Mouse (Mus musculus) stomach, embryonic 14.5 days (tissue): ENCODE measurements around the gene Tas2r135. TPM values are rescaled to one million over a fixed set of nuclear protein-coding genes. Genes with fewer than 3 reads are reported as not detected.

Experiments used
- ATAC-seq: fragments of 200-750 bp; cut with Nextera tagmentation; 2 replicates; pipeline ENCODE4 v1.8.0; 2017; ENCODE audit warnings: low read depth, moderate TSS enrichment; ENCODE audit not compliant: insufficient number of reproducible peaks, insufficient read depth, low FRiP score
- H3K27ac ChIP-seq: fragments of 300-500 bp; sonication (generic); 2 replicates; pipeline ENCODE4 v1.5.1; 2014; ENCODE audit warnings: mild to moderate bottlenecking, low read length, moderate library complexity, mixed read lengths
- H3K27me3 ChIP-seq: fragments of 300-500 bp; sonication (generic); 2 replicates; pipeline ENCODE4 v1.6.1; 2014; ENCODE audit warnings: low read length, control low read depth, mixed read lengths; ENCODE audit not compliant: control insufficient read depth, insufficient read depth
- H3K36me3 ChIP-seq: fragments of 300-500 bp; sonication (generic); 2 replicates; pipeline ENCODE4 v1.6.1; 2014; ENCODE audit warnings: mild to moderate bottlenecking, control low read depth, low read length, moderate library complexity, mixed read lengths; ENCODE audit not compliant: control insufficient read depth, insufficient read depth
- H3K4me1 ChIP-seq: fragments of 300-500 bp; sonication (generic); 2 replicates; pipeline ENCODE4 v1.6.1; 2014; ENCODE audit warnings: low read length, control low read depth, mixed read lengths; ENCODE audit not compliant: control insufficient read depth, insufficient read depth
- H3K4me2 ChIP-seq: fragments of 300-500 bp; sonication (generic); replicated peaks from 2 replicates; pipeline ENCODE4 v1.6.1; 2014; ENCODE audit warnings: low read depth, low read length, control low read depth
- H3K4me3 ChIP-seq: fragments of 300-500 bp; sonication (generic); 2 replicates; pipeline ENCODE4 v1.5.1; 2014; ENCODE audit warnings: low read depth, low read length, control low read depth
- H3K9ac ChIP-seq: fragments of 300-500 bp; sonication (generic); replicated peaks from 2 replicates; pipeline ENCODE4 v1.6.1; 2014; ENCODE audit warnings: low read depth, mild to moderate bottlenecking, control low read depth, low read length, moderate library complexity, mixed read lengths
- H3K9me3 ChIP-seq: fragments of 300-500 bp; sonication (generic); 2 replicates; pipeline ENCODE4 v1.6.1; 2016; ENCODE audit warnings: low read depth, low read length, control low read depth; ENCODE audit not compliant: control insufficient read depth
- WGBS: fragments of 180-500 bp; shearing (Covaris S2); extraction: QIAGEN DNeasy Blood & Tissue Kit; methylation state at CpG from one replicate; pipeline ENCODE4 v1.1.7; 2014; 5-methylcytosine and 5-hydroxymethylcytosine counted together
- polyA plus RNA-seq: library from polyadenylated mRNA; unstranded; fragments of >200 nt; fragmentation: Nextera tagmentation; extraction: Ambion mirVana; gene quantifications from 2 replicates; pipeline ENCODE4 v1.2.1, GENCODE M21; 2014

Tas2r135 gene
- polyA plus RNA-seq: not detected in 2 replicates

GRCm38 (mm10) chr6:42405134-42405533 lies at the start of gene Tas2r135:
Gene Tas2r135, plus strand, starts transcription at chr6:42405434.
- Histone ChIP-seq H3K27ac (no peak within 1 kb of the TSS), H3K4me2 (no peak within 1 kb of the TSS), H3K4me3 (no peak within 1 kb of the TSS), H3K36me3 (no peaks in the 10 kb centered on the region), H3K9me3 (no peaks in the 10 kb centered on the region), H3K27me3 (no peaks in the 10 kb centered on the region), H3K9ac (no peak within 1 kb of the TSS), H3K4me1 (no peaks in the 10 kb centered on the region)
- 69% methylated on average over 2 of the region's 2 CpGs for WGBS
- ATAC-seq: no peak

GRCm38 (mm10) chr6:42355794-42356600 lies 49.2 kb upstream of the Tas2r135 start:
- WGBS: 93% methylated on average over 13 of the region's 13 CpGs

GRCm38 (mm10) chr6:42356913-42357312 lies 48.3 kb upstream of the Tas2r135 start:
- no peaks in the 10 kb centered on the region for H3K9me3 ChIP-seq
- H3K9ac ChIP-seq: no peak overlapping the region
- H3K4me2 ChIP-seq: no peak overlapping the region
- H3K36me3 ChIP-seq: peaks cover 62% of the 10 kb centered on the region
- WGBS: 85% methylated on average over 5 of the region's 5 CpGs
- peaks cover 34% of the 10 kb centered on the region for H3K4me1 ChIP-seq
- ATAC-seq: peak; percentile 68
- no peaks in the 10 kb centered on the region for H3K27me3 ChIP-seq
- no peak overlapping the region for H3K27ac ChIP-seq
- no peak overlapping the region for H3K4me3 ChIP-seq

More at GRCm38 (mm10) chr6:42355794-42356600, 49.2 kb upstream of the Tas2r135 start:
- H3K9ac ChIP-seq: no peak overlapping the region
- ATAC-seq: no peak
- peaks cover 43% of the 10 kb centered on the region for H3K4me1 ChIP-seq
- H3K4me3 ChIP-seq: no peak overlapping the region
- peaks cover 70% of the 10 kb centered on the region for H3K36me3 ChIP-seq
- H3K27ac ChIP-seq: no peak overlapping the region
- H3K4me2 ChIP-seq: no peak overlapping the region
- no peaks in the 10 kb centered on the region for H3K9me3 ChIP-seq
- H3K27me3 ChIP-seq: no peaks in the 10 kb centered on the region

- H3K36me3 ChIP-seq: peaks cover 54% of the 10 kb centered on the region
- H3K4me1 ChIP-seq: peaks cover 25% of the 10 kb centered on the region
- H3K27ac ChIP-seq: no peak overlapping the region
- H3K9ac ChIP-seq: no peak overlapping the region
- no peak for ATAC-seq
- H3K27me3 ChIP-seq: no peaks in the 10 kb centered on the region
- WGBS: 40% methylated on average over 6 of the region's 6 CpGs
- no peak overlapping the region for H3K4me2 ChIP-seq
- H3K9me3 ChIP-seq: no peaks in the 10 kb centered on the region
- H3K4me3 ChIP-seq: no peak overlapping the region
Measured at GRCm38 (mm10) chr6:42357901-42358300, 47.3 kb upstream of the Tas2r135 start.

- Histone ChIP-seq H3K36me3 (peaks cover 54% of the 10 kb centered on the region), H3K27me3 (no peaks in the 10 kb centered on the region)
- ATAC-seq: no peak
Measured at GRCm38 (mm10) chr6:42358901-42359300, 46.3 kb upstream of the Tas2r135 start.

GRCm38 (mm10) chr6:42359364-42360147 lies 45.7 kb upstream of the Tas2r135 start:
- peaks cover 10% of the 10 kb centered on the region for H3K4me1 ChIP-seq
- peaks cover 51% of the 10 kb centered on the region for H3K36me3 ChIP-seq
- 63% methylated on average over 9 of the region's 9 CpGs for WGBS
- no peak overlapping the region for H3K4me2 ChIP-seq
- no peak overlapping the region for H3K4me3 ChIP-seq
- no peak for ATAC-seq
- no peak overlapping the region for H3K27ac ChIP-seq
- H3K9me3 ChIP-seq: no peaks in the 10 kb centered on the region
- no peak overlapping the region for H3K9ac ChIP-seq
- H3K27me3 ChIP-seq: no peaks in the 10 kb centered on the region

More at GRCm38 (mm10) chr6:42358901-42359300, 46.3 kb upstream of the Tas2r135 start:
- no peak overlapping the region for H3K4me3 ChIP-seq
- WGBS: 93% methylated on average over 12 of the region's 12 CpGs
- H3K9me3 ChIP-seq: no peaks in the 10 kb centered on the region
- H3K4me1 ChIP-seq: peaks cover 17% of the 10 kb centered on the region
- no peak overlapping the region for H3K4me2 ChIP-seq
- H3K9ac ChIP-seq: no peak overlapping the region
- no peak overlapping the region for H3K27ac ChIP-seq

- H3K36me3 ChIP-seq: peaks cover 46% of the 10 kb centered on the region
- 90% methylated on average over 6 of the region's 6 CpGs for WGBS
Measured at GRCm38 (mm10) chr6:42360231-42360840, 44.9 kb upstream of the Tas2r135 start.

More at GRCm38 (mm10) chr6:42360231-42360840, 44.9 kb upstream of the Tas2r135 start:
- Histone ChIP-seq H3K4me1 (peaks cover 8% of the 10 kb centered on the region), H3K9ac (no peak overlapping the region), H3K9me3 (no peaks in the 10 kb centered on the region), H3K4me2 (no peak overlapping the region), H3K27ac (no peak overlapping the region), H3K4me3 (no peak overlapping the region), H3K27me3 (no peaks in the 10 kb centered on the region)
- no peak for ATAC-seq
